Mouse (Mus musculus): ENCODE results near the gene Mfap1b. TPM values are rescaled to one million over a fixed set of nuclear protein-coding genes. Genes with fewer than 3 reads are reported as not detected.

Gene Mfap1b
- total RNA-seq, 4 experiments from 2014 or later: 18.7 to 27.0 (median 23.0) TPM

- no peak for DNase-seq (ENCODE audit: low spot score in 2 of 2)
Measured at GRCm38 (mm10) chr2:121439746-121440145, 34.1 kb downstream of the Mfap1b start.

GRCm38 (mm10) chr2:121434854-121435253 is 39.0 kb downstream of the Mfap1b start:
- DNase-seq (ENCODE audit: low spot score in 2 of 2): no peak

- no peak for DNase-seq (ENCODE audit: low spot score in 2 of 2)
Measured at GRCm38 (mm10) chr2:121425890-121426289, 48.0 kb downstream of the Mfap1b start.

GRCm38 (mm10) chr2:121423166-121423565 is 50.7 kb downstream of the Mfap1b start:
- DNase-seq (ENCODE audit: low spot score in 2 of 2): no peak

GRCm38 (mm10) chr2:121418476-121418875 is 55.4 kb downstream of the Mfap1b start:
- DNase-seq (ENCODE audit: low spot score in 2 of 2): no peak

GRCm38 (mm10) chr2:121416356-121416755 is 57.5 kb downstream of the Mfap1b start:
- DNase-seq (ENCODE audit: low spot score in 2 of 2): no peak

GRCm38 (mm10) chr2:121415591-121415990 is 58.3 kb downstream of the Mfap1b start:
- no peak for DNase-seq (ENCODE audit: low spot score in 2 of 2)

- no peak for DNase-seq (ENCODE audit: low spot score in 2 of 2)
Measured at GRCm38 (mm10) chr2:121415103-121415502, 58.8 kb downstream of the Mfap1b start.

GRCm38 (mm10) chr2:121414139-121414685 is 59.7 kb downstream of the Mfap1b start:
- DNase-seq (ENCODE audit: low spot score in 2 of 2): peak in 1 of 2 experiments; percentile 12

- peak; percentile 92 to 95 for DNase-seq (ENCODE audit: low spot score in 2 of 2)
Measured at GRCm38 (mm10) chr2:121413387-121414042, 60.4 kb downstream of the Mfap1b start, which contains the start of the genes Pdia3 and Catsper2. Gene Pdia3 (plus strand): TSS chr2:121413775. Gene Catsper2 (minus strand): TSS chr2:121413792.

- DNase-seq (ENCODE audit: low spot score in 2 of 2): peak in 1 of 2 experiments; percentile 8
Measured at GRCm38 (mm10) chr2:121412843-121413386, 61.0 kb downstream of the Mfap1b start.

Small RNA genes within 50 kb of the gene (microRNA-seq; reads per million reads assigned to microRNA genes)
- gene Gm22953: not detected

Other genes starting within 250 kb of the Mfap1b start
- 10 to 100 TPM; 16.4 to 33.0 (median 23.5) TPM for gene Trp53bp1, start 202.7 kb downstream of the Mfap1b start, total RNA-seq (2022)
- gene Map1a, start 184.5 kb downstream of the Mfap1b start, total RNA-seq (2022): 10 to 100 TPM in 3 of 4 experiments, 1 to 10 TPM in 1; 7.9 to 12.2 (median 10.8) TPM
- 100 to 1,000 TPM in 2 of 4 experiments, 10 to 100 TPM in 2; 97.7 to 103 (median 99.7) TPM for gene Ppip5k1, start 118.7 kb downstream of the Mfap1b start, total RNA-seq (2022)
- under 1 TPM in 1 of 4 experiments, not detected in 3; 0.48 TPM for gene Ckmt1, start 116.4 kb downstream of the Mfap1b start, total RNA-seq (2022)
- gene Strc, start 86.9 kb downstream of the Mfap1b start, total RNA-seq (2022): not detected
- gene Pdia3, start 60.3 kb downstream of the Mfap1b start, total RNA-seq (2022): 10 to 100 TPM; 24.3 to 35.0 (median 30.9) TPM
- 1 to 10 TPM; 1.4 to 3.1 (median 2.2) TPM for gene Catsper2, start 60.3 kb downstream of the Mfap1b start, total RNA-seq (2022)
- not detected for gene Ell3, start 29.8 kb downstream of the Mfap1b start, total RNA-seq (2022)
- gene Serf2, start 24.9 kb downstream of the Mfap1b start, total RNA-seq (2022): 100 to 1,000 TPM; 236 to 312 (median 279) TPM
- gene Hypk, start 20.8 kb downstream of the Mfap1b start, total RNA-seq (2022): 10 to 100 TPM; 11.3 to 27.6 (median 16.6) TPM
- gene Serinc4, start 17.3 kb downstream of the Mfap1b start, total RNA-seq (2022): not detected
- gene Mfap1a, start 32.6 kb upstream of the Mfap1b start, total RNA-seq (2022): 10 to 100 TPM; 15.1 to 21.0 (median 16.4) TPM
- gene Wdr76, start 32.7 kb upstream of the Mfap1b start, total RNA-seq (2022): 1 to 10 TPM; 1.2 to 1.9 (median 1.7) TPM

All from gastrocnemius, adult 8-10 months (tissue).